ENCODE assay signal across 41 mouse cellular contexts in the genomic region with DNA sequence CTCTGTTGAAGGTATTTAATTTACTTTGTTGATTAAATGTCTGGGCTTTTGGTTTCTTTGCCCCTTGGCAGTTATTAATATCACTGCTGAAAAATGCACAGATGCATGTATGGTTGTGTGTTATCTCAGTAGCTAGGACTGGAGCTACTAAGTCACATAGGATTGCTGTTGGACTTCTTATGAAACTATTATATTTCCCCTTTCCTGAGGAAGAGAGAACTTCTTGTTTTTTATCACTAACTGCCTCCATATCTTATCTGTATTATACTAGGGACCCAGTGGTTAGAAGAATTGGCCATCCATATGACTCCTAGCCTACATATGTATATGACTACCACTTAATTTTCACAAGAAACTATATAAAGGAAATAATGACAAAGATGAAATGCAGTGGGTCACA. TPM values are rescaled to one million over a fixed set of nuclear protein-coding genes. Genes with fewer than 3 reads are reported as not detected.
"Had no signal": no experiment of that assay in that cellular context is flagged by ENCODE, and none has a peak within 500 bp of the region (broad histone marks: within the 10 kb centered on the region; RNA-seq: fewer than 3 reads in every experiment).

No protein-coding gene starts in this region.

- DNase-seq: gastrocnemius, postnatal 14 days; gastrocnemius, postnatal 36 days; heart, adult 11 months; heart, adult 2 months; heart, postnatal 14 days; heart, postnatal 36 days; kidney, adult 11 months; kidney, adult 2 months; kidney, adult 9 months; kidney, postnatal 25 days; kidney, postnatal 4 days; left cerebral cortex, postnatal 4 days had no signal

- H3K4me1 ChIP-seq: heart, embryonic 13.5 days; heart, embryonic 15.5 days; hindbrain, embryonic 13.5 days; hindbrain, embryonic 15.5 days; kidney, embryonic 15.5 days; limb, embryonic 13.5 days; limb, embryonic 15.5 days; liver, embryonic 12.5 days had no signal

- H3K36me3 ChIP-seq: heart, embryonic 13.5 days; heart, embryonic 15.5 days; hindbrain, embryonic 13.5 days; hindbrain, embryonic 15.5 days; kidney, embryonic 15.5 days; limb, embryonic 13.5 days; limb, embryonic 15.5 days; liver, embryonic 12.5 days had no signal

- ATAC-seq: hindbrain, postnatal 0 days; intestine, embryonic 16.5 days; liver, embryonic 12.5 days had no signal

- H3K27me3 ChIP-seq: heart, embryonic 13.5 days; heart, embryonic 15.5 days; hindbrain, embryonic 13.5 days; hindbrain, embryonic 15.5 days; kidney, embryonic 15.5 days; limb, embryonic 13.5 days; limb, embryonic 15.5 days; liver, embryonic 12.5 days had no signal

- H3K9ac ChIP-seq: heart, embryonic 13.5 days; heart, embryonic 15.5 days; hindbrain, embryonic 13.5 days; hindbrain, embryonic 15.5 days; kidney, embryonic 15.5 days; limb, embryonic 13.5 days; limb, embryonic 15.5 days; liver, embryonic 12.5 days; liver, embryonic 14.5 days had no signal

- H3K9me3 ChIP-seq: heart, embryonic 13.5 days; heart, embryonic 15.5 days; hindbrain, embryonic 13.5 days; hindbrain, embryonic 15.5 days; kidney, embryonic 15.5 days; limb, embryonic 13.5 days; limb, embryonic 15.5 days; liver, embryonic 12.5 days had no signal

- H3K27ac ChIP-seq: heart, adult 2 months; heart, embryonic 13.5 days; heart, embryonic 15.5 days; hindbrain, embryonic 13.5 days; hindbrain, embryonic 15.5 days; hindbrain, postnatal 0 days; kidney, embryonic 15.5 days; kidney, postnatal 0 days; layer of hippocampus, adult 2 months; limb, embryonic 13.5 days; limb, embryonic 15.5 days; liver, embryonic 12.5 days; liver, embryonic 14.5 days had no signal

- H3K4me3 ChIP-seq: heart, adult 2 months; heart, embryonic 13.5 days; heart, embryonic 15.5 days; hindbrain, embryonic 13.5 days; hindbrain, embryonic 15.5 days; kidney, embryonic 15.5 days; layer of hippocampus, adult 2 months; limb, embryonic 13.5 days; limb, embryonic 15.5 days; liver, embryonic 12.5 days had no signal

RNA-seq across cellular contexts. Expression of a gene that starts 24.9 kb away (rescaled TPM):
- total RNA-seq: gastrocnemius, adult 18-20 months; gastrocnemius, adult 8-10 months; gastrocnemius, postnatal 14 days; gastrocnemius, postnatal 36 days; heart, adult 2 months; heart, postnatal 14 days; heart, postnatal 36 days; hematopoietic stem cell, adult 5-6 weeks; hindbrain, postnatal 0 days; layer of hippocampus, adult 2 months; layer of hippocampus, postnatal 10 days; layer of hippocampus, postnatal 25 days; left cerebral cortex, adult 18-20 months; left cerebral cortex, adult 8-10 months; left cerebral cortex, postnatal 10 days; left cerebral cortex, postnatal 25 days; left cerebral cortex, postnatal 4 days; liver, adult 2 months had no signal
- polyA plus RNA-seq: heart, adult 2 months; heart, embryonic 11.5 days; heart, embryonic 13.5 days; heart, embryonic 15.5 days; heart, postnatal 0 days; hindbrain, embryonic 11.5 days; hindbrain, embryonic 13.5 days; hindbrain, embryonic 15.5 days; hindbrain, postnatal 0 days; intestine, embryonic 14.5 days; intestine, embryonic 16.5 days; kidney, adult 2 months; kidney, embryonic 15.5 days; kidney, postnatal 0 days; limb, embryonic 11.5 days; limb, embryonic 13.5 days; limb, embryonic 15.5 days; liver, adult 2 months; liver, embryonic 12.5 days; liver, embryonic 14.5 days; liver, embryonic 16.5 days had no signal
